Mouse (Mus musculus) lung, adult 2 months (tissue): ENCODE measurements around the gene Maml3.

Source experiments
- CTCF ChIP-seq: fragments of 200-500 bp; IDR thresholded peaks from 2 replicates; pipeline ENCODE4 v1.5.1; 2011; ENCODE audit warnings: mild to moderate bottlenecking, low read length, control low read depth; ENCODE audit not compliant: insufficient read depth
- POLR2A ChIP-seq: fragments of 200-500 bp; IDR thresholded peaks from 2 replicates; pipeline ENCODE4 v1.6.1; 2011; ENCODE audit warnings: low read depth, mild to moderate bottlenecking, control low read depth, low read length, borderline replicate concordance; ENCODE audit errors: extremely low read depth

GRCm38 (mm10) chr3:51927043-51927442 lies 177.8 kb downstream of the Maml3 start:
- TF ChIP-seq CTCF = no peak
- no peak for TF ChIP-seq POLR2A
